Mouse (Mus musculus): ENCODE results near the gene Ppfibp1.
"Not testable (repeated sequence)": the region's sequence is repeated elsewhere in the genome, so short reads cannot be mapped to it uniquely, and the experiment has no call there.

Gene Ppfibp1

DNA sequence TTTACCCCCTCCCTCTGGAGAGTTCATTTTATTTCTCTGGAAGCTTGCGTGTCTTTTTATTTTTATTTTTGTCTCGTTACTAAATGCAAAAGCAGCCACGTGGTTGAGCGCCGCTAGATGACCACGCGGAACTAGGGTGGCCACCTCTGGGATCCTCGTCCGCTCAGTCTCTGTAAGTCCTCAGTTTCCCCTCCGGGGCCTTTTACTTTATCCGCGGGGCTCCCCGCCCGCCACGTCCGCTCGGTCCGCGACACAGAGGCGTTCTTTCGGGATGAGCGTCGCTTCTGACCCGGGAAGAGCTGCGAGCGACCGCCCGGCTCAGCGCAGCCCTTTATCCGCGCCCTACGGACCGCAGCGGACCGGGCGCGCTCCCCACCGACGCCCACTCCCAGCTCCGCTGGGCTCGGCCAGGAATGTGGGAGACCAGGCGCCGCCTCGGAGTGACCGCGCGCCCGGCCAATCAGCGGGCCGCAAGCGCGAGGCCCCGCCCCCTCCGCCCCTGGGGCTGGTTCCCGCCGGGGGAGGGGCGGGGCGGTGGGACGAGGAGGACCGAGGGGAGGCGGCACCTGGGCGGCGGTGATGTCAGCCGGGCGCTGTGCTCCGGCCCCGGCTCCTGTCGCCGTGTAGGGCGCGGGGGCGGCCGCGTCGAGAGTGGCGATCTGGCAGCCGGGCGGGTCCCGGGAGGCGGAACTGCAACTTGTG is at the start of gene Ppfibp1:
Gene Ppfibp1 (plus strand): TSS at position 530 of the 702 bp plus-strand sequence.
- peak; percentile 97 for DNase-seq (ENCODE audit: low spot score)

DNA sequence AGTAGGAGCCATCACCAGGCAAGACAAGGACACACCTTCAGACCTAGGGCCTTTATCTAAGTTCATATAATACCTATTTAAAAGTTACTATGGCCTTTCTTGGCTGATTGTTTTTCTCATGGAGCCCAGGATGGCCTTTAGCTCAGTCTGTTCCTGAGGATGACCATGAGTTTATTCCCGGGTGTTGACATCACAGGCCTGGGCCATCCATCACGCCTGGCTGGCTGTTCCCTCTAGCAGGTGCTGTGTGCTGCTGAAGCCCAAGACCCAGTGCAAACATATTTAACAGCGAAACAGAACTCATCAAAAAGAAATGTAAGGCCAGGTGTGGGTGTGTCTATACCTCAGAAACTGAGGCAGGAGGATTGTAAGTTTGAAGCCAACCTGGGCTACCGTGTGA is 49.4 kb upstream of the Ppfibp1 start:
- DNase-seq (ENCODE audit: low spot score), result no peak

DNA sequence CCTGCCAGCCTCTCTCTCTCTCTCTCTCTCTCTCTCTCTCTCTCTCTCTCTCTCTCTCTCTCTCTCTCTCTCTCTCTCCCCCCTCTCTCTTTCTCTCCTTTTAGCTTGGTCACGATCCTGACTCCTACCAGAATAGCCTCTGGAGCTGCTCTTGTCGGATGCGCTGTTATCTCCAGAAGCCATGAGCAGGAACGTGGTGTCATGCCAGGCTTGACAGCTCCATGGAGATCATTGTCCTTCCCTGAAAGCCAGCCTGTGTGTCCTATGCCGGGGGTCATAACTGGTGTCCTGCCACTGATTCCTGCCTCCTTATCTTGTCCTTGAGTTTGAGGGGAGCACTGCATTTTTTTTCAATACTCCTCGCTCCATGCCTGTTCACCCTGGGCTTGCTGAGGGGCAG is 43.4 kb upstream of the Ppfibp1 start:
- no peak for DNase-seq (ENCODE audit: low spot score)

DNA sequence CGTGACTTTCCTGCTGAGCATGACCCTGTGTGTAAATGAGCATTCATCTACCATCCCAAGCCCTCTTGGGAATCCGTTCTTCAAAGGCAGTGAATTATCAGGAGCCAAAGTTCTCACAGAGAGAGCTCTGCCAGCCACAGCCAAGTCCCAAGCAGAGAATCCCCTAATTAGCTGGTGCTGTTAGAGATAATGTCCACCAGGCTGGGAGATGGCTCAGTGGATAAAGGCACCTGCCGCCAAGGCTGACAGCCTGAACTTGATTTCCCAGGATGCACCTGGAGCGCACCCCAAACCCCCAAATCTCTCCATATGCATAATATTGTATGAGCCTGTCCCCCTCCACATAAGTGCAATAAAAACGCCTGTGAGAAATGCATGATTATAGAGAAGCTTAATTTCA is 42.9 kb upstream of the Ppfibp1 start:
- DNase-seq (ENCODE audit: low spot score), result no peak

DNA sequence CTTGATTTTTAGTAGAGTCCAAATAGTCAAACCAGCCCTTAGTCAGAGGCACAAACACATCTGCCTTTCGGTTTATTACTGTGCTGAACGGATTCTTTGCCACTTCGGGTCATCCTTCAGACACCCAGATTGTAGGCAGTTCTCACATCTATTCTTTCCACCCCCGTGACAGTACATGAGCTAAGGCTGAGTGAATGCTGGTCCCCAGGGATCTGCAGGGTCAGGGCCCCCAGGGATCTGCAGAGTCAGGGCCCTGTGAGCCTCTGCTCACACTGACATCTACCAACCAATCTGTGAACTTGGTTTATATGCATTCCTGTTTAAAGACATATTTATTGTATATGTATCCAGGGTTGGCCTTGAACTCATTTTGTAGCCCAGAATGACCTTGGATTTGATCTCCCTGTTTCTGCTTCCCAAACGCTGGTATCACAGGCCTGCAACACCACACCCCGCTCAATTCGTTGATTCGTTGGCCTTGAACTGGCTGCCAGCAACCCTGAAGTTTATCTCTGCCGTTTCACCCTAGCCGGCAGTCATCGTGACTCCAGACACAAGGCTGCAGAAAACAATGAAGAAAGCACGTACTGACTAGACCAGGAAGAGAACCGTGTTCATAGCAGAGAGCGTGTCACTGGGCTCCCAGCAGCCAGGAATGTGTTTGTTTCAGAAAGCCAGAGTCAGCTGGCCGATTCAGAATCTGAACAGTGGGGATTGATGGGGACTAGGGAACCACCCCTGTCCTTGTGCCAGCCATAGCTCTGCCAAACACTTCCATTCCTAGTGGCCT is 42.1 kb upstream of the Ppfibp1 start:
- no peak for DNase-seq (ENCODE audit: low spot score)

DNA sequence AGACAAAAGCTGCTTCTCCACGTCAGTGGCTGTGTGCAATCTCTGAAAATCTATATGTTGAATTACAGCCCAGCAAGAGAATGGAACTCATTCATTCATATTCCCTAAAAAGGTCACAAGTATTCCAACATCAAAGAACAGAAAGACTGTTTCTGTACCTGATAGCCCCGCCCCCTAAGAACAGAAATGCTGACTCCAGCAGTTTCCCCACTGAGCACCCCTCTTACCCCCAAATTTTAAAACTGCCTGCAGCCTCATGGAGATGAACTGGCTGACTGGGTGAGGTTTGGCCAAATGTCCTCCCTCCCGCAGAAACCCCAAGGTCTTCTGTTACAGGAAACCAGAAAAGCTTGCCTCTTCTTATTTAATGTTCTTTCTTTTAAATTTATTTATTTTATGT is 40.9 kb upstream of the Ppfibp1 start:
- DNase-seq (ENCODE audit: low spot score), result no peak

DNA sequence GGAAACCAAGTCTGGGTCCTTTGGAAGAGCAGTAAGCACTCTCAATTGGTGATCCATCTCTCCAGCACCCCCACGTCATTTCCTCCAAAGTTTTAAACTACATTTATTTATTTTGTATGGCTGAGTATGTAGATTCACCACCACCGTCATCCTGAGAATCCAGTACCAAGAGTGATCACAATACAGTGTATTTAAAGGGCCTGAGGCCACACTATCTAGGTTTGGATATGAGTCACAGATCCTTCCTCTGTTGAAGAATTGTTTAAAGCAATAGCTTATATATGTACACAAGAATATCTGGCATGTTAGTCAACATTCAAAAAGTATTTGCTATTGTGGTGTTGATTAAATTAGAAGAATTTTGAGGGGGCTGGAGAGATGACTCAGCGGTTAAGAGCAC is 40.0 kb upstream of the Ppfibp1 start:
- DNase-seq (ENCODE audit: low spot score), result no peak

DNA sequence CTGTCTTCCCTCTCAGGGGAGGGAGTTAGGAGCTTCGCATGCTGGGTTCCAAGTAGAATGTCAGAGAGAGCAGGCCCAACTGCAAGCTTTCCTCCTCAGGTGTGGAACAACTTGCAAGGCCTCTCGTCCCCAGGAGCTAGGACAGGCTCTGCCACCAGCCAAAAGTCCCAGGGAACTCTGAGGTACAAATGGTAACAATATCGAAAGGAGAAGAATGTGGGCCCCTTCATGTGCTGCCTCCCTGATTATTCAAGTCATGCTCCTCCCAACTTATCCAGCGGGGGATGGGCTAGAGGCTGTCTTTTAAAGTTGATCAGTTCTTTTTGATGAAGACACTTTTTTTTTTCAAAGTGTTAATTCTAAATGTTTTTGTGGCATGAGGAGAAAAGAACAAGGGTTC is 38.2 kb upstream of the Ppfibp1 start, which contains the start of gene Smco2:
Gene Smco2 (plus strand): TSS at position 55 of the 400 bp plus-strand sequence.
- no peak for DNase-seq (ENCODE audit: low spot score)

DNA sequence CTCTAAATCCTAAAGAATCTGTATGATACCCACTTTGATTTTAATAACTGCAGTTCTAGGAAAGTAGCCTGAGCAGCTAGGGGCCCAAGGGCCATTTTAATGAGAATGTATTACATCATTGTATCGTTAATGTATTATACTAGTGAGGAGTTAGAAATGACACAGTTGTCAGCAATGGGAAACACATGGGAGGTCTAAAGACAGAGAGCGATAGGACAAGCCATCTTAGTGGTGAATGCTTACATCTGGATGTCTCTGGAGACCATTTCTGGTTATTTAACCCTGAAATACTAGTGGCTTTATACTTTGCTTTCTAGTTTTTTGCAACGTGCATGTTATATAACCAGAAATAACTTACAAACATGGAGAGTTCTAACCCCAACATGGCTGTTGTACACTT is 36.4 kb upstream of the Ppfibp1 start:
- no peak for DNase-seq (ENCODE audit: low spot score)

DNA sequence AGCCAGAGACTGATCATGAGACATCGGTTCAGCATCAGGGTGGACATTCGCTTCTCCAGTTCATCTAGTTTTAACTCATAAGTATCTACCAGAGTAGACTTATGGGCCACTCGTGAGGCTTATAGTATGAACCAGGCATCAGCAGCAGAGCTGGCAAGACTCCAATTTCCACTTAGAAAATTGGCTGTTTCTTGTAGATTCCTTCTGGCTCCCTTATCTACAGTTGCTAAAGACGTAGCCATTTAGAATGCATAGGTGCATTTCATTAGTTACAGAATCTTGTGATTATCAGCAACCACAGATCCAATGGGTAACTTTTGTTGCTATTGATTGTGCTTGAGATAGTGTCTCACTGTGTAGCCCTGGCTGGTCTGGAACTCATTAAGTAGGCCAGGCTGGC is 35.5 kb upstream of the Ppfibp1 start:
- DNase-seq (ENCODE audit: low spot score), result no peak

DNA sequence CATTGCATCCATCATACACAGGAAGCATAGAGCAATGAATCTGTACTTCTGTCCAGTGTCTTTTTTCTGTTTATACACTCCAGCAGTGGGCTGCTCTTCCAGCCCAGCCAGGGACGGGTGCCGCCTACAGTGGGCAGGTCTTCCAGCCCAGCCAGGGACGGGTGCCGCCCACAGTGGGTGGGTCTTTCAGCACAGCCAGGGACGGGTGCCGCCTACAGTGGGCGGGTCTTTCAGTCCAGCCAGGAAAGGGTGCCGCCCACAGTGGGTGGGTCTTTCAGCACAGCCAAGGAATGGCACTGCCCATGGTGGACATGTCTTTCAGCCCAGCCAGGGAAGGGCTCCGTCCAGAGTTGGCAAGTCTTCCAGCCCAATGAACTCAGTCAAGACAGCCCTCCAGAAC is 33.1 kb upstream of the Ppfibp1 start:
- DNase-seq (ENCODE audit: low spot score), result no peak

DNA sequence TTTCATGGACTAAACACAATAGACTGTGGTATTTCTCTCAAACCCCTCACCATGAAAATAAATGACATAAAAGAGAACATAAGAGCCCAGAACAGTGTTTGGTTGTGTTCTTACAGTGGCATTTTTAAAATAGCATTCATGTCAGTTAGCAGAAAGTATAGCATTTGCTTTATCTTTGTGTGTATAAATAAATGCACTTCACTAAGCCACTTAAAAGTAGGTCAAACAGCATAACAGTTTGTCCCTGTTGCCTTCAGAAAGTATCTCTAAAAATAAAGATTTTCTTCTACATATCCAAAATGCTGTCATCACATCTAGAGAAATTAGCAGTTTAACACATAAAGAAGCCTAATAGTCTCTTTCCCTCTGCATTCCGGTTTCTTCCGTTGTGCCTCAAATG is 30.9 kb upstream of the Ppfibp1 start:
- no peak for DNase-seq (ENCODE audit: low spot score)

DNA sequence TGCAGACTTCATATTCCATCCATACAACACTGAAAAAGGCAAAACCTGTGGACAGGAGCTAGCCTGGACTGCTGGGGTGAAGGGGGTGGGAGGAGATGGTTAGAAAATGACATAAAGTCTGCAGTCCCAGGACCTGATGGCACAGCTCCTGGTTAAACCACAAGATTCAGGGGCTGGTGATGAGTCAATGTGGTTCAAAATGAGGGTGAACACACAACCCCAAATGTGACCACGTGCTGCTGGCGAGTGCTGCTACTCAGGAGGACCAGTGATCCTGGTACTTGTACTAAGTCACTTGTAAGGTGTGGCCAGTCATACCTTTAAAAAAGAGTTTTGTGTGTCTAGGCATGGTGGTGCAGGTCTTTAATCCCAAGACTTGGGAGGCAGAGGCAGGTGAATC is 25.1 kb upstream of the Ppfibp1 start:
- no peak for DNase-seq (ENCODE audit: low spot score)

DNA sequence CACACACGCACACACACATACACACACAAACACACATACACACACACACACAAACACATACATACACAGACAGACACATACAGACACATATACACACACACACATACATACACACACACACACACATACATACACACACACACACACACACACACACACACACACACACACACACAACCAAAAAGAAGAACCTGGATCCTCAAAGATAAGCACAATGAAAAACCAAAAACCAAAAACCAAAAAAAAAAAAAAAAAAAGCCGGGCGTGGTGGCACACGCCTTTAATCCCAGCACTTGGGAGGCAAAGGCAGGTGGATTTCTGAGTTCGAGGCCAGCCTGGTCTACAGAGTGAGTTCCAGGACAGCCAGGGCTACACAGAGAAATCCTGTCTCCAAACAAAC is 23.9 kb upstream of the Ppfibp1 start:
- not testable (repeated sequence) for DNase-seq (ENCODE audit: low spot score)

DNA sequence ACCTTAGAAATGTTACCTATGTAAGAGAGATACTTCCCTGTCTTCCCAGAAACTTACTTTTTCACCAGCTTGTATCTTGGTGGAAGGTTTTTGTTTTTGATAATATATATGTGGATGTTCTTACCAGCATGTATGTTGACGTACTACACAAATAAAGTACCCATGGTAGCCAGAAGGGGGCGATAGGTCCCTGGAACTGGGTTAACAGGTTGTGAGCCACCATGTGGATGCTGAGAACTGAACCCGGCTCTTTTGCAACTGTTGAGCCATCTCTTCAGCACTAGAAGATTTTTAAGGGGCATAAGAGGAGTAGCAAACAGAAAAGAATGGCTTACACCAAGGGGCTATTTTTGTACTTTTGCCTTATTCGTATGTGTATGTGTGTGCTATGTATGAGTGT is 22.6 kb upstream of the Ppfibp1 start:
- no peak for DNase-seq (ENCODE audit: low spot score)

DNA sequence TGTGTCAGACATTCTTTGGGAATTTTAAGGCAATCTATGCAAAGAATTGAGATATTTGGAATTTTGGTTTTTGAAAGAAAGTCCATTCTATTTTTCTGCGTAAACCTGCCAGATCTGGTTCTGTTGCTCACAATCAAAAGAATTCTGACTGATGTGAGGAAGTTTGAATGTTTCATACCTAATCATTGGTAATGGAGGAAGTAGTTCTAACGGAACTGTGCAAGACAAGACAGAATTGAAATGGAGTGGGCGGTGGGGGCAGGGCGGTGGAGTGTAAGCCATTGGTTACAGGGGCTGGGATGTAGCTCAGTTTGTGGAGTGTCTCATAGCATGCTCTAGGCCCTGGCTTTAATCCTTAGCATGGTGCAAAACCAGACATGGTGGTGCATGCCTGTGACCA is 16.3 kb upstream of the Ppfibp1 start:
- DNase-seq (ENCODE audit: low spot score), result no peak

DNA sequence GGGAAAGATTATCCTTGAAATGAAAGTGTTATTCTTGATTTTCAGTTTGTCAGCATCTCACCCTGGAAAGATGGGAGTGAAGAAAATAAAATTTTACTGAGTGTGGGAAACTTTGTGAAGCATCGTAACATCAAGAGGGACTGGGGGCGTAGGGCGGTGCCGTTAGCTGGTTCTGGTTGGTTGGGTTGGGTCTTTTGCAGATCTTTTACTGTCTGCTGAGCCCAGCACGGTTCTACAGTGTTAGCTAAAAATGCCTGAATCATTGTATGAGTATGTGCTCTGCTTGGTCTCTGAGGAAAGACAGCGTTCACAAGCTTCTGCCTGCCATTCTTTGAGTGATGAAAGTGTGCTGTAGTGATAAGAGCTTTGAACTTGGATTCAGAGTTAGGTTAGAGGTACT is 13.9 kb upstream of the Ppfibp1 start:
- DNase-seq (ENCODE audit: low spot score), result no peak

DNA sequence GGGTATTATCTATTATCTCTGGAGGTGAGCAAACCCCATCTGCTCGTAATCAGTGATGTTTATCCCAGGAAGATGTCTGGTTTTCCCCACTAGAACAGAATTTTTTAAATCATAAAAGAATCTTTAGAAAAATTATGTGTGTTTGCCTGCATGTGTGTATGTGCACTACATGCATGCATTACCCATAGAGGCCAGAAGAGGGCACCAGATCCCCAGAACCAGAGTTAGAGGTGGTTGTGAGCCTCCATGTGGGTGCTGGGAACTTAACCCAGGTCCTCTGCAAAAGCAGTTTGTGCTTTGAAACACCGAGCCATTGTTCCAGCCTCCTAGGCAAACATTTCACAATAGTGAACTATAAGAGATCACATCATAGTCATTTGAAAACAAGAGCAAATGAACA is 11.5 kb upstream of the Ppfibp1 start:
- DNase-seq (ENCODE audit: low spot score), result no peak

DNA sequence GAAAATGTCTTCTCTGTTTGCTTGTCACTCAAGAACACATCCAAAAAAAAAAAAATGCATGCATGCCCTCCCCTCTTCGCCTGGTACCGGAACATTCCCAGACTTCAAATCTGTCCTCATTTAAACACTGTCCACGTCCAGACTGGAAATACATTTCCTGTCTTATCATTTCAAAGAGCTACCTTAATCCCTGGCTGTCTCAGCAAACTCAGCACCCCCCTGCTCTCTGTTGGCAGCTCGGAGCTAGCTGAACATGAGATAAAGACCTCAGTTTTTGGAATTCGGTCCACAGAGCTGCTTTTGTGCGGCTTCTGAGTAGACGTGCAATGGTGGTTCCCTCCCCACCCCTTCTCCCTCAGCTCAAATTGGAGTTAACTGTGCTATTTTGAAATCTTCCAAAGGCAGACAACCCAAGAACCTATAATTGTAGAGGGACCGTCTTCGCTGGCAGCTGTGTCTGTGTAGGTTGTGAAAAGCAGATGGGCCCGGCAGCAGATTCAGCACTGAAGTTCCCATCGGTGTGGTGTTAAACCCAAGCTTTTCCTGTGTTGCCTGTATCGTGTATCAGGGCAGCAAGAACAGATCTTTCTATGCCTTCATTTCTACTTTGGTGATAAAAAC is 10.8 kb upstream of the Ppfibp1 start:
- DNase-seq (ENCODE audit: low spot score), result no peak

DNA sequence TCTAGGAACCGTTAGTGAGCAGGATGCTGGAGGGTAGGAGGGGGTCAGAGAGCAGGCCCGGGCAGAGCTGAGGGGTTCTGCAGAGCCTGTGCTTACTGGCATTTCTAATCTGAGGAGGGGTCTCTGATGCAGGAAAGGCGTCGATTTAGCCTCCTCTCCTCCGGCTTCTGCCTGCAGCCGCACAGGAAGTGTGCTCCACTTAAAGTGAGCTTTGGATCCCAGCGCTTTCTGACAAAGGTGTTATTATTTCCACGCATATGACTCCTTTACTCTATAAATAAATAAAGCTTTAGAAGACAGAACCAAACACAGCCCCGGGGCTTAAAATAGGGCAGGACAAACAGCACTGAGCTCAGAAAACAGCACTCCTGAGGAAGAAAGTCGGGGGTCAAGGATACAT is 9.4 kb upstream of the Ppfibp1 start:
- DNase-seq (ENCODE audit: low spot score), result peak; percentile 50

DNA sequence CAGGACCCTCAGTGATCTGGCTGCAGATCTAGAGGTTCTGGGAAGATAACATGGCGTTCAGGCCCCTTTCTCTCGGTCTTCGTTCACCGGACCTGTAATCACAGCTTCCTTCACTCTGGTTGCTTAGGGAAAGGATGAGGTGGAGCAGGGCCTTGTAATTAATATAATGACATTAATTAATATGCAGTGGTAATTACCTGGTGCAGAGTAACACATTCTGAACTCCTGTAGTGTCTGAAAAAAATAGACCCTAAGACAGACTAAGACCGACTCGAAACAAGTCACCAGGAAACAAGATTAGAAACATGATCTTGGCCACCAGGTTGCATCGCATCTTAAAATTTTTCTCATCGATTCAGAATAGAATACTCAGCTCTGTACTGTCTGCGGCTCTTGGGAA is 8.4 kb upstream of the Ppfibp1 start:
- no peak for DNase-seq (ENCODE audit: low spot score)

DNA sequence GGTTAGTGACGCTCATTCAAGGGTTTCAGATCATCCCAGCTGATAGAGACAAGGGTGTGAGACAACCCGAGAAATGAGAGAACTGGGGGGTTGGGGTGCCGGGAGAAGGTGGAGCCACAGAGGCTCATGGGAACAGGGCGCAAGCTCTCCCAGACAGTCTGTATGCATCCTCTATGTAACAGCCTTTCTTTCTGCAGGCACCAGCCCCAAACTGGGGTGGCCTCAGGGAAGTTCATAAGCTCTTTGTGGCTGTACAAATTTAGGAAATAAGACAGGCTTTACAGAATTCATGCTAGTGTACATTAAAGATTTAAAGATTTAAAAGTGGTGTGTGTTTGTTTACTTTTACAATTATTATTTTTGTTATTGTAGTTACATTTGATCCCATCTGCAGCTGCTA is 8.0 kb upstream of the Ppfibp1 start:
- no peak for DNase-seq (ENCODE audit: low spot score)
